Mouse (Mus musculus): Measurements from ENCODE around the gene Tmem35b.

The Tmem35b gene

DNA sequence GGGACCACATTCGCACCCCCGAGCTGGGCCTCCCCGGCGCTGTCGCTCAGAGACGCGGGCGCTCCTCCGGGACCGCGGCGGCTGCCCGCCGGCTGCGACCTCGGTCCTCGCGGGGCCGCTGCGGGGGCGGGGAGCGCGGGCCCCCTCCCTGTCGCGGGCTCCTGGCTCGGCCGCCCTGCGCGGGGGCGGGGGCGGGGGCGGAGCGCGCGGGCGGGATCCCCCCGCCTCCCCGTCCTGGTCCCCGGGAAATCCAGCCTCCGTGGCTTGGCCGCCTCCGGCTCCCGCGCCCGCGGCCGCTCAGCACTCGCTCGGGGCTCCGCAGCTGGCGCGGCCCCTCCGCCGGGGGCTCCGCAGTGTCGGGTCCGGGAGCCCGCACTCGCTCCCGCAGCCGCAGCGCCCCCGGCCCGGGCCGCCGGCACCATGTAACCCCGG lies 45.4 kb downstream of the Tmem35b start, which contains the start of gene Dlgap3:
Gene Dlgap3 (plus strand): TSS at position 291 of the 432 bp plus-strand sequence.
- DNase-seq: peak in 1 of 2 experiments; percentile 15

DNA sequence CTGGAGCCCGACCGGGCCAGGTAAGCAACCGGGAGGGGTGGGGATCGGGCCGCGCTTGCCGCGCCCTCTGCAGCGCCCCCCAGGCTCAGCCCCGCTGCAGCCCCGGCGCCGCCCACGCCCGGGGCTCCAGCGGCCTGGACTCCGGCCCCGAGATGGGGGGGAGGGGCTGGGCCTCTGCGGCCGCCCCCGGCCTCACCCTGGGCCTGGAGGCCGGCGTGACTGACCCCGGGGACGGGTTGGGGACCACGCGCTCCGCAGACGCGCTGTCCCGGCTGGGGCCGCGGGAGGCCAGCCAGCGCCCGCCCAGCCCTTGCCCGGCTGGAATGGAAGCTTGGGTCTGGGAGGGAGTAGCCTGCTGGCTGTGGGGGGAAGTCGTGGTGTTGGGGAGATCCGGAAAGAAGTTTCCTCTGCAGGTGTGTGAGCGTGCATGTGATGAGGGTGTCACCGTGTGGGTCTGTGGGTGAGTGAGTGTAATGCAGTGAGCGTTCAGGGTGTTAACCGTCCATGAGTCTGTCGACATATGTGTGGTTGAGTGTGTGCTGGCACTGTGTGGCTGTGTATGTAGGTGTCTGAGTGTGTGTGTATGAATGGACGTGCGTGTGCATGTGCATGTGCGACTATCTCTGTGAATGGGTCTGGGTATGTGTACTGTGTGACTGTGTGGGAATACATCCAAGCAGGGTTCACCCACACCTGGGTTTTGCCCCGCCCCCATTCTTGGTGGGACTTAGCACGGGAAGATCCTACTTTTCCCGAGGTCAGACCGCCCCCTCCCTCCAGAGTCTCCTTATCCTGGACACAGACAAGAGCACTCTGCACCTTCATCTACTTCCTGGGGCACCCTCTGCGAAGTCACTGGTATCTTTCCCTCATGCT lies 46.1 kb downstream of the Tmem35b start:
- DNase-seq: no peak

DNA sequence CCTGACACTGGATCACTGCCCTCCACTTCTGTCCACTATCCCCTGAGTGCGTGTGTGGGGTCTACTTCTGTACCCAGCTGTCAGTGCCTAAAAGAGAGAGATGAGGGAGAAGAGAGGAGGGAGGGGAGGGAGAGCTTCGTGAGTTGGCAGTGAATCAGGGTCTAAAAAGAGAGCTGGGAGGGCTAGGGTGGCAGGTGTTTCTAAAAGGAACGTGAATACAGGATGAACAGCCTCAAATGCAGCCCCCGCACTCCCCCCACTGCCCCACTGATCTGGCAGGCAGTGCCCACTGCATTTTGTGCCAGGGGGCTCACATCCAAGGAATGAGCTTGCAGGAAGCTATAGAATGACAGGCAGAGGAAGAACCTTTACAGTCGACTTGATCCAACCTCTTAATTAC lies 47.4 kb downstream of the Tmem35b start:
- DNase-seq: no peak

DNA sequence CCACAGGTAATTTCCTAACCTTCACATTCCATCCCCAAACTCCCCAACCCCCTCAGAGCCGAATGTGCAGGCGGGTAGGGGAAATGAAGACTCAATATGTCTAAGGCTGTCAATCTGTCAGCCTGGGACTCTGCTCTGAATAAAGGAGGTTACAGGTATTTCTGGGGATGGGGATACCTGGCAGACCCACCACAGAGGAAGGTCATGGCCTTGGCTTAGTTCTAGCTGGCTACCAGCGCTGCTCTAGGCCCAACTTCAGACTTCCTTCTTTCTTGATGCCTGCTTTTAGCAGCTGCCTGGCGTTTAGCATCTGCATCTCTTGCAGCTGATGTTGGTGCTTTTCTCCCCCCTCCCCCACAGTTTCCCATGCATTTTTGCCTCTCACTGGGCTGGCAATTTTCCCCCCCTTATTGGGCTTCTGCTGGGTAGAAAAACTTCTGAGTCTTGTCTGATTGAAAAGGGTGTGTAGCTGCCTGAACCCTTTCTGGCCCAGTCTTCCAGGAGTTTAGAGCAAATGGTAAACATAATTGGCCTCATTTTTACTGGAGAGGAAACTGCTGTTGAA lies 47.9 kb downstream of the Tmem35b start:
- no peak for DNase-seq

DNA sequence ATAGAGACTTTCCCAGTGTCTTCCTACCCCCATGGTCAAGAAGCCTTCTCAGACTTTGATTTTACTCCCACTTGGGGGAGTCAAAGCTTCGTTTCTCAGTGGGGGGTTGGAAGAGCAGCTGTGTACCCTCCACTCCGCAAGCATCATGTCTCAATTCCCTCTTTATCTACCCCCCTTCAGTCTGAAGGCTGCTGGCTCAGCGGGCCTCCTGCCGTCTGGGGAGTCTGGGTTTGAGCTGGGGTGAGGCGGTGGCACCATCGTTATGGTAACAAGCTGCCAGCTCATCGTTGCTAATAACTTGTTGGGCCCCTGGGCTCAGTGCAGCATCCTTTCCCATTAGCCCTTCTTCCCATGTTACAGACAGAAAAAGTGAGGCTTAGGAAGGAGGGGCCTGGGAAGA lies 48.6 kb downstream of the Tmem35b start:
- DNase-seq: no peak

DNA sequence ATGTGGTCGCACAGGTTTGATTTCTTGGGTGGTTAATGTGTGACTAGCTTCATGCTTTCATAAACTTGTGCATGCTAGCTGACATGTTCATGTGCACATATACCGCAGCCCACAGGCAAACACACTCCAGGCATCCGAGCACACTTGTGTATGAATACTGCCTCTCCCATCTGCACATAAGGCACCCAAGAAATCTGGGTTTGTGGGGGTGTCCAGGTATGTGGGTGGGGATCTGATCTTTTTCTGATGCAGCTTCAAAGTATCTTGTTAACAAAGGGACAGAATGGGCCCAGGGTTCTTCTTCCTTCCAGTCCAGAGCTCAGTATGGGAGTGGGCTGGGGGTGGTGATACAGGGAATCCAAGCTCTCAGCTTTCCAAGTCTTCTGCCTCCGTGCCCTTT lies 49.1 kb downstream of the Tmem35b start:
- no peak for DNase-seq

DNA sequence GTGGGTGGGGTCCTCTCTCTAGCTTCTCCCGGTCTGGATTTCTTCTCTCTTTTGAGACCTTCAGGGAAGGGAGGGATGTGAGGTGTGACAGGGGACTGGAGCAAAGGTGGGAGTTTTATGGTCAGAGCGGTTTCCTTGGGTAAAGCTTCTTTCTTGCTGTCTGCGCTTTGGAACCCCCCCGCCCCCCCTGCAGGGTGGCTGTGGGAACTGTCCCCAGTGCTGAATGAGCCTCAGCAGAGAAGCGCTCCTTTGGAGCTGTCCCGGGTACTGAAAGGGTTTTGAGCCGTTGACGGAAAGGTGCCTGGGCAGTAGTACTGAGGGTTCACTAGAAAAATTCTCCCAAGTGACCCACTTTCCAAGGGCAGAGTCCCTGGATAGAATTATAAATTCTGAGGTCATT lies 50.0 kb downstream of the Tmem35b start:
- DNase-seq: peak; percentile 10 to 27

DNA sequence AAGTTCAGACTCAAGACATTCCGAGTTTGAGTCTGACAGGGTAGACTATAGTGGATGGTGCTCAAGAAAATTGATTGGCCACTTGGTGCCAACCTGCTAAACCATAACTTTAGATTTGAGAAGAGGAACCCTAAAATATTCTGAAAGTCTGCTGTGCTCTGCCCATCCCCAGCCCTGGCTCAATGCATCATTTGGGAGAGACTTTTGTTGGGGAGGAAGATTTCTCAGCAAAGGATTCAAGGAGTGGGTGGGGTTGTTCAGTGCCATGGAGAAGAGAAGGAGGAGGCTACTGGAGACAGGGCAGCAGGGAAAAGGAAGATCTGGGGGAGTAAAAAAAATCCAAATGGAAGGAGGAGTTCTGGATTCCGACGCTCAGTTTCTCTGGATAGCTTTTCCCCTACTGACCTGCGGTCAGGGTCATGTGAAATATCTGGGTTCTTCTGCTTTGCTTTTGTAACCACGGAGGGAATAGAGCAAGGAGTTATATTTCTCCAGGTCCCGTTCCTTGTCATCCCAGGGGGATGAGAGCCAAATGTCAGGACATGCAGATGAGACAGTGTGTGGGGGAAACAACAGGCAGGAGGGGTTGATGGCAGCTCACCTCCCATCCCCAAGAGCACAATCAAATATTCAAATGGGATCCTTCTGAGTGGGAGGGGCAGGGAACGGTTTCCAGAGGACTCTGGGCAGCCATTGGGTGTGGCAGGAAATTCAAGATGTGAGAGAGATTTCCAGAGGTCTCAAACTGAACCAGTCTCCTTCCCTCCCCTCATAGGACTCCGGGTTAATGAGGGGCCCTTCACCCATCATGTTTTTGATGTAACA lies 50.8 kb downstream of the Tmem35b start:
- DNase-seq: no peak

DNA sequence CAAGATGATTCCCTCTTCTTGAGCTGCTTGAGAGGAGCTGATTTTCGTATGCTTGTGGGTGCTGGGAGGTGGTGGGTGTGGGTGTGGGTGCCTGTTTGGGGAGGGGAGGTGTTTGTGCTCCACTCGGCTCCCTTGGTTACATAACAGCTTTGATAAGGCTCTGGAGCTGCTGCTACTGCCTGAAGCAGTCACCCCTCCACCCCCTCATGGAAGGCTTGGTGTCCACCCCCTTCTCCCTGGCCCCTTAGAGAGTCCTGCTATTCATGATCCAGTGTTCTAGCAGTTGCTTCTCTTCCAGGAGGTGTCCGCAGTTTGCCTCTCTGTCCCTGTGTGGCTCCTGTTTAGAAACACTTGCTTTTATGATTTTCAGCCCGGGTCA lies 51.4 kb downstream of the Tmem35b start:
- no peak for DNase-seq

DNA sequence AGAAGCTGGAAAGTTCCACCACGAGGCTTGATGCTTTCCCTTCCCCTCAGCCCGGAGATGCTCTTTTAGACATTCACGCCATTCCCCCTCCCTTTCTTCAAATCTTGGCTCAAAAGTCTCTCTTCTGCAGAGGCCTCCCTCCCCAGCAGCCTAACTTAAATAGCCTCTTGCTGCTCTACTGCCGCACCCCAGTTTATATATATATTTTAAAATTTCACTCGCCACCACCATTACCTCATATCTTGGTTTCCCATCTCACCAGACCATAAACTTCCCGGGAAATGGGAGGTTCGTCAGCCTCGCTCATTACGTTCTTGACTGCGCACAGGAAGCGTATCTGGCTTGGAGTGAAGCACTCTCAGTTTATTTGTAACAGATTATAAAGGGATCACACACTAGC lies 54.5 kb downstream of the Tmem35b start:
- no peak for DNase-seq

DNA sequence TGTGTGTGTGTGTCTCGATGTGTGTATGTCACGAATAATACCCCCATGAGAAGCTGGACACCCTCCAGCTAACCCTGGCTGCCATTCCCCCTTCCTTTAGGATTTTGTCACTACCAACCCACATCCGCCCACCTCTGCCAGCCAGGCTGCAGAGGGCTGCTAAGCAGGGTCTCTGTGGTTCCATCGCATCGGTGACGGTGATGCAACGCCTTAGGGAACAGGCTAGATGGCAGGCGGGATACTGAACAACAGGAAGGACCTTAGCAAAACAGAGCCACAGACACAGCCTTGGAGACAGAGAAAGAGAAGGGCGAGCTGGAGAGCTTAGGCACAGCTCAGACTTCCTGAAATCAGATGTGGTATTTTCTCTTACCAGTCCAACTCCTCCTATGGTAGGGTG lies 55.2 kb downstream of the Tmem35b start:
- DNase-seq: no peak

All from lung, adult 18-20 months (tissue).